Mouse (Mus musculus): Measurements from ENCODE around the gene Sumo1. TPM values are rescaled to one million over a fixed set of nuclear protein-coding genes. Genes with fewer than 3 reads are reported as not detected.

Gene Sumo1
- polyA plus RNA-seq, 2 experiments, result 42.5 to 153 TPM

DNA sequence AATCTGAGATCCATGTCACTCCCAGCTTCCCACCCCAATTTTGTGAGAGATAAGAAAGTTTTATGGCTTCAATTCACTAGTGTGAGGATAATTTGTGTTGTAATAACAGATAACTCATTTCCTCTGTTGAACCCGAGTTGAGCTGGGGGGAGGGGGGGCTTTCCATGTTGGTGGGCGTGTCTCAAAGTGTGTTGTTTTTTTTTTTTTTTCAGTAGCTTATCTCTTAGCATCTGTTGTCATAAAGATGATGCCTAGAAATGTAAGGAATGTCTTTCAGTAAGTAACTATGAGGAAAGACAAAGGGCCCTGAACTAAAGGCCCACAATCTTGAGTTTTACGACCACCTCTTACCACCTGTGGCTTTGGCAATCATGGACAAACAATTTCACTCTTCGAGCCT lies 99.9 kb downstream of the Sumo1 start:
- ATAC-seq (ENCODE audit: insufficient read depth), result no peak
- 40% methylated on average over 4 of the region's 4 CpGs for WGBS (ENCODE audit: insufficient replicate concordance)
- Histone ChIP-seq H3K9me3 (ENCODE audit: control insufficient read depth, low read length) (no peaks in the 10 kb centered on the region), H3K9ac (replicated peaks) (no peak overlapping the region), H3K4me3 (ENCODE audit: insufficient read depth in 1 of 2, low read depth in 2 of 2, low read length in 2 of 2) (no peak overlapping the region), H3K27me3 (ENCODE audit: control insufficient read depth, insufficient read depth, low read length) (no peaks in the 10 kb centered on the region), H3K27ac (no peak overlapping the region), H3K36me3 (replicated peaks; ENCODE audit: control insufficient read depth, insufficient read depth, low read depth) (no peaks in the 10 kb centered on the region), H3K4me2 (ENCODE audit: low read depth) (no peak overlapping the region), H3K4me1 (replicated peaks; ENCODE audit: control insufficient read depth in 2 of 2, insufficient read depth in 2 of 2, low read length in 1 of 2) (no peaks in the 10 kb centered on the region; a peak in 1 of 4 replicates)
- DNase-seq (ENCODE audit: low read depth in 3 of 3, low spot score in 3 of 3), result no peak
- no peak for TF ChIP-seq CTCF (IDR thresholded peaks at IDR 0.05; ENCODE audit: low read depth)
- TF ChIP-seq EP300 (IDR thresholded peaks at IDR 0.05; ENCODE audit: low read depth), result no peak

GRCm38 (mm10) chr1:59569301-59569700 lies 101.3 kb downstream of the Sumo1 start:
- H3K4me3 ChIP-seq (ENCODE audit: insufficient read depth in 1 of 2, low read depth in 2 of 2, low read length in 2 of 2), result no peak overlapping the region
- DNase-seq (ENCODE audit: low read depth in 3 of 3, low spot score in 3 of 3), result no peak
- H3K9ac ChIP-seq (replicated peaks), result no peak overlapping the region
- no peak for TF ChIP-seq CTCF (IDR thresholded peaks at IDR 0.05; ENCODE audit: low read depth)
- TF ChIP-seq EP300 (IDR thresholded peaks at IDR 0.05; ENCODE audit: low read depth), result no peak
- H3K36me3 ChIP-seq (replicated peaks; ENCODE audit: control insufficient read depth, insufficient read depth, low read depth), result no peaks in the 10 kb centered on the region
- H3K27me3 ChIP-seq (ENCODE audit: control insufficient read depth, insufficient read depth, low read length), result no peaks in the 10 kb centered on the region
- H3K27ac ChIP-seq, result no peak overlapping the region
- no peaks in the 10 kb centered on the region for H3K9me3 ChIP-seq (ENCODE audit: control insufficient read depth, low read length)
- 65% methylated on average over 5 of the region's 5 CpGs for WGBS (ENCODE audit: insufficient replicate concordance)
- no peak for ATAC-seq (ENCODE audit: insufficient read depth)
- H3K4me1 ChIP-seq (replicated peaks; ENCODE audit: control insufficient read depth in 2 of 2, insufficient read depth in 2 of 2, low read length in 1 of 2), result no peaks in the 10 kb centered on the region; a peak in 1 of 4 replicates
- no peak overlapping the region for H3K4me2 ChIP-seq (ENCODE audit: low read depth)

- TF ChIP-seq EP300 (IDR thresholded peaks at IDR 0.05; ENCODE audit: low read depth) (no peak), CTCF (IDR thresholded peaks at IDR 0.05; ENCODE audit: low read depth) (no peak)
- no peaks in the 10 kb centered on the region; a peak in 1 of 4 replicates for H3K4me1 ChIP-seq (replicated peaks; ENCODE audit: control insufficient read depth in 2 of 2, insufficient read depth in 2 of 2, low read length in 1 of 2)
- H3K27me3 ChIP-seq (ENCODE audit: control insufficient read depth, insufficient read depth, low read length), result no peaks in the 10 kb centered on the region
- H3K9me3 ChIP-seq (ENCODE audit: control insufficient read depth, low read length), result no peaks in the 10 kb centered on the region
- ATAC-seq (ENCODE audit: insufficient read depth) (no peak), DNase-seq (ENCODE audit: low read depth in 3 of 3, low spot score in 3 of 3) (no peak)
- 51% methylated on average over 1 of the region's 1 CpGs for WGBS (ENCODE audit: insufficient replicate concordance)
- H3K27ac ChIP-seq, result no peak overlapping the region
- no peak overlapping the region for H3K4me3 ChIP-seq (ENCODE audit: insufficient read depth in 1 of 2, low read depth in 2 of 2, low read length in 2 of 2)
- no peak overlapping the region for H3K9ac ChIP-seq (replicated peaks)
- H3K36me3 ChIP-seq (replicated peaks; ENCODE audit: control insufficient read depth, insufficient read depth, low read depth), result no peaks in the 10 kb centered on the region
- no peak overlapping the region for H3K4me2 ChIP-seq (ENCODE audit: low read depth)
Measured at GRCm38 (mm10) chr1:59568283-59568682, 102.4 kb downstream of the Sumo1 start.

DNA sequence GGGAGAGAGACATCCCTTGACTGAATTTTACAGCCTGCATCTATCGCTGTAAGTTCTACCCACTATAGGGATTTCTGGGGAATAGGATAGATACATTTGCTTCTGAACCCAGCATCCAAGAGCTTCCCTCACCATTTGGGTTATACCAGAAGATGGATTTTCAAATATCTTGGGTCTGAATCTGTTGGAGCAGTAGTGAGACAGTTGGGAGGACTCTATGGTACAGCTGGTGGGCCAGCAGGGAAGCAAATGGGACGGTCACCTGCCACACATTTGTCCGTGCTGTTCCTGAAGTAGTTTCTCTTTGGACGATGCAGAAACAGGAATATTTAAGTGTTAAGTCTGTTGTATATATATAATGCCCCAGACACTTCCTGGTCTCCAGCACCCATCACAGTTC lies 103.1 kb downstream of the Sumo1 start:
- no peak for TF ChIP-seq CTCF (IDR thresholded peaks at IDR 0.05; ENCODE audit: low read depth)
- TF ChIP-seq EP300 (IDR thresholded peaks at IDR 0.05; ENCODE audit: low read depth), result no peak
- no peaks in the 10 kb centered on the region for H3K27me3 ChIP-seq (ENCODE audit: control insufficient read depth, insufficient read depth, low read length)
- no peak overlapping the region for H3K9ac ChIP-seq (replicated peaks)
- H3K27ac ChIP-seq, result no peak overlapping the region
- no peak overlapping the region for H3K4me3 ChIP-seq (ENCODE audit: insufficient read depth in 1 of 2, low read depth in 2 of 2, low read length in 2 of 2)
- WGBS (ENCODE audit: insufficient replicate concordance), result 69% methylated on average over 4 of the region's 4 CpGs
- H3K9me3 ChIP-seq (ENCODE audit: control insufficient read depth, low read length), result no peaks in the 10 kb centered on the region
- DNase-seq (ENCODE audit: low read depth in 3 of 3, low spot score in 3 of 3) (no peak), ATAC-seq (ENCODE audit: insufficient read depth) (no peak)
- no peak overlapping the region for H3K4me2 ChIP-seq (ENCODE audit: low read depth)
- no peaks in the 10 kb centered on the region for H3K36me3 ChIP-seq (replicated peaks; ENCODE audit: control insufficient read depth, insufficient read depth, low read depth)
- no peaks in the 10 kb centered on the region; a peak in 1 of 4 replicates for H3K4me1 ChIP-seq (replicated peaks; ENCODE audit: control insufficient read depth in 2 of 2, insufficient read depth in 2 of 2, low read length in 1 of 2)

DNA sequence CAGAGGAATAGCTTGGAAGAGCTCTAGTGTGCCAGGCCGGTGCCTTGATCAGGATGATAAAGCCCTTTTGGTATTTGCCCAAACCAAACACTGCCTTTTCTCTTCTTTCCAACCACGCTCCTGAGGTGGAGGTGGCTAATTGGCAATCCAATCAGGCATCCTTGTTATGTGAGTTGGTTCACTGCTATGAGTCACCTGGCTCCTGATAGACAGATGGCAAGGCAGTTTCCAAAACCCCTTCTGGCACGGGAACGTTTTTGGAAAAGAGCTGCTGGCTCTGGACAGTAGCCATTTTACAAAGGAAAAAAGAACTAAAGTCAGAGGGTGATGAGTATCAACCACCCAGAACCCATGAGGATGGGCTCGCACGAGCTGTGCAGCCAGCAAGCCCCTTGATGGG lies 103.7 kb downstream of the Sumo1 start:
- Histone ChIP-seq H3K9ac (replicated peaks) (no peak overlapping the region), H3K9me3 (ENCODE audit: control insufficient read depth, low read length) (no peaks in the 10 kb centered on the region), H3K36me3 (replicated peaks; ENCODE audit: control insufficient read depth, insufficient read depth, low read depth) (no peaks in the 10 kb centered on the region), H3K27ac (no peak overlapping the region), H3K4me3 (ENCODE audit: insufficient read depth in 1 of 2, low read depth in 2 of 2, low read length in 2 of 2) (no peak overlapping the region), H3K4me1 (replicated peaks; ENCODE audit: control insufficient read depth in 2 of 2, insufficient read depth in 2 of 2, low read length in 1 of 2) (no peaks in the 10 kb centered on the region; a peak in 1 of 4 replicates), H3K4me2 (ENCODE audit: low read depth) (no peak overlapping the region), H3K27me3 (ENCODE audit: control insufficient read depth, insufficient read depth, low read length) (no peaks in the 10 kb centered on the region)
- DNase-seq (ENCODE audit: low read depth in 3 of 3, low spot score in 3 of 3) (no peak), ATAC-seq (ENCODE audit: insufficient read depth) (no peak)
- 59% methylated on average over 6 of the region's 6 CpGs for WGBS (ENCODE audit: insufficient replicate concordance)
- TF ChIP-seq EP300 (IDR thresholded peaks at IDR 0.05; ENCODE audit: low read depth) (no peak), CTCF (IDR thresholded peaks at IDR 0.05; ENCODE audit: low read depth) (no peak)

Data from liver, embryonic 14.5 days (tissue).